Mouse (Mus musculus): ENCODE results near the gene Gltp. TPM values are rescaled to one million over a fixed set of nuclear protein-coding genes. Genes with fewer than 3 reads are reported as not detected.

Gltp gene
- total and polyA plus RNA-seq, 3 experiments: 23.8 to 90.4 (median 25.5) TPM

DNA sequence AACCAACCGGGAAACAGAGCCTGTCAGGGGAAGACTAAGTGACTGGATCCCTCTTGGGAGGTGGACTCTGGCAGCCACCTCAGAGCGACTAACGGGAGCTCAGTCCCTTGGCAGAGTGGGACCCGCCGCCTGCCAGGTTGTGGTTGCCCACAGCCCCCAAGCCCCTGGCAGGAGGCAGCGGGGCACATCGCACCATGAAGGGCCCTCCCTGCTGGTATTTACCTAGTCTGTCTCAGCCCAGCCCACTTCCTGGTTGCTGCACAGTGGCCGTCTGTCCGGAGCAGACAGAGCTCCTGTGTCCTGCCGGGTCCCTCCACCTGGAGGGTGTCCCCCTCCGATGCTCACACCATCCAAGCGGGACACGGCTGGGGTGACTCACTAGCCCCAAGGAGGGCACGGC lies 39.8 kb downstream of the Gltp start:
- Histone ChIP-seq H3K27me3 (replicated peaks) (no peaks in the 10 kb centered on the region), H3K27ac (ENCODE audit: insufficient read depth, low read depth) (no peak overlapping the region), H3K9me3 (replicated peaks; ENCODE audit: low read length) (no peaks in the 10 kb centered on the region), H3K9ac (ENCODE audit: insufficient read depth, low read depth) (no peak overlapping the region), H3K79me2 (replicated peaks; ENCODE audit: control insufficient read depth, extremely low read depth, insufficient read depth, poor library complexity, severe bottlenecking) (no peaks in the 10 kb centered on the region), H3K4me1 (ENCODE audit: control insufficient read depth in 1 of 2, insufficient read depth in 2 of 2) (peaks cover 5 to 41% of the 10 kb centered on the region in 2 experiments), H3K36me3 (replicated peaks in 1 of 2; ENCODE audit: control insufficient read depth in 1 of 2, insufficient read depth in 1 of 2, low read length in 1 of 2) (no peaks in the 10 kb centered on the region), H3K4me3 (replicated peaks in 1 of 3; ENCODE audit: low read depth in 2 of 3, low read length in 2 of 3, poor library complexity in 1 of 3) (peak overlapping the region in 1 of 3 experiments; percentile 22), H3K4me2 (ENCODE audit: insufficient read depth, low read depth, poor library complexity, severe bottlenecking) (0 out of 2 replicates have a peak overlapping the region, but pooled peaks have one; percentile 7)
- dilution Hi-C loops (cut with MboI; ENCODE audit: extremely low pct_ligation_motif_present, extremely low pct_unique_long_range_greater_than_20kb, low sequenced_read_pairs) (no loop called here), in situ Hi-C loops (cut with MboI; ENCODE audit: low pct_ligation_motif_present, low pct_unique_long_range_greater_than_20kb, low sequenced_read_pairs) (no loop called here)
- DNase-seq (ENCODE audit: extremely low read depth): no peak
- TF ChIP-seq MAFK (IDR thresholded peaks at IDR 0.05; ENCODE audit: insufficient replicate concordance, low read length) (no peak), ELF1 (IDR thresholded peaks at IDR 0.05; ENCODE audit: low read depth, low read length) (peak; percentile 76), CTCF (conservative IDR thresholded peaks at IDR 0.05 in 1 of 2, IDR thresholded peaks at IDR 0.05 in 1 of 2; ENCODE audit: low read depth in 2 of 2, low read length in 2 of 2) (no peak)

DNA sequence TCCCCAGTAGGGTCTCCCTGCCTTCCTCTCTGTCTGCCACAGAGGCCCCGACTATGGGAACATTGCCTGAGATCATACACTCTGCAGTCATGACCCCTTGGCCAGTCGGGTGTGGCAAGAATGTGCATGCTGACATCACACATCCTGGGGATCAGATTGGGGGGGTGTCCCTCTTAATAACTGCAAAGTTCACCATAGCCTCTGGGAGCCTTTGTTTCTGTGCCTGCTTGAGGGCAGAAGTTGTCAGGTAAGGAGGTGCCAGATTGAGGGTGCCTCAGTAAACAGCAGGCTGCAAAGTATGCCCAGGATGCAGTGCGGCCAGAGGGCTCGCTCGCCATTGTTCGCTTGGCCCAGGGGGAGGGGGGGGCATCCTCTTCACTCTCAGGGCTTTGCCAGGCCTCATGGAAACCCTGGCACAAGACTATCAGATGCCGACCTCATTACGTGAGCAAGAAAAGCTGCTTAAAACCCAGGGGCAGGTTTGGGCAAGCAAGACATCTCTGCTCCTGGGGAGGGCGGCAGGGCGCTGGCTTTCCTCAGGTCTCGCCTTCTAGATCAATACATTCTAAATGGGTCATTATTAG lies 42.0 kb downstream of the Gltp start:
- in situ Hi-C loops (cut with MboI; ENCODE audit: low pct_ligation_motif_present, low pct_unique_long_range_greater_than_20kb, low sequenced_read_pairs): no loop called here
- Histone ChIP-seq H3K4me3 (replicated peaks in 1 of 3; ENCODE audit: low read depth in 2 of 3, low read length in 2 of 3, poor library complexity in 1 of 3) (no peak overlapping the region), H3K27me3 (replicated peaks) (no peaks in the 10 kb centered on the region), H3K4me1 (ENCODE audit: control insufficient read depth in 1 of 2, insufficient read depth in 2 of 2) (peaks cover 5 to 36% of the 10 kb centered on the region in 2 experiments), H3K27ac (ENCODE audit: insufficient read depth, low read depth) (no peak overlapping the region), H3K9me3 (replicated peaks; ENCODE audit: low read length) (no peaks in the 10 kb centered on the region), H3K36me3 (replicated peaks in 1 of 2; ENCODE audit: control insufficient read depth in 1 of 2, insufficient read depth in 1 of 2, low read length in 1 of 2) (no peaks in the 10 kb centered on the region), H3K4me2 (ENCODE audit: insufficient read depth, low read depth, poor library complexity, severe bottlenecking) (no peak overlapping the region), H3K9ac (ENCODE audit: insufficient read depth, low read depth) (no peak overlapping the region), H3K79me2 (replicated peaks; ENCODE audit: control insufficient read depth, extremely low read depth, insufficient read depth, poor library complexity, severe bottlenecking) (no peaks in the 10 kb centered on the region)
- TF ChIP-seq CHD1 (IDR thresholded peaks at IDR 0.05; ENCODE audit: low read depth, low read length) (no peak), MAFK (IDR thresholded peaks at IDR 0.05; ENCODE audit: insufficient replicate concordance, low read length) (no peak), CTCF (conservative IDR thresholded peaks at IDR 0.05 in 1 of 2, IDR thresholded peaks at IDR 0.05 in 1 of 2; ENCODE audit: low read depth in 2 of 2, low read length in 2 of 2) (no peak), RAD21 (IDR thresholded peaks at IDR 0.05; ENCODE audit: low read depth, low read length) (no peak), TBP (conservative IDR thresholded peaks at IDR 0.05; ENCODE audit: low read depth, low read length) (no peak), USF2 (conservative IDR thresholded peaks at IDR 0.05; ENCODE audit: low read depth, low read length) (no peak), ZNF384 (IDR thresholded peaks at IDR 0.05; ENCODE audit: low read depth, low read length) (no peak), CHD2 (IDR thresholded peaks at IDR 0.05; ENCODE audit: low read length) (no peak)
- dilution Hi-C loops (cut with MboI; ENCODE audit: extremely low pct_ligation_motif_present, extremely low pct_unique_long_range_greater_than_20kb, low sequenced_read_pairs): no loop called here
- DNase-seq (ENCODE audit: extremely low read depth): no peak

GRCm38 (mm10) chr5:114647211-114647974 lies 43.4 kb downstream of the Gltp start:
- TF ChIP-seq ETS1 (conservative IDR thresholded peaks at IDR 0.05; ENCODE audit: low read depth, low read length) (no peak), CTCF (conservative IDR thresholded peaks at IDR 0.05 in 1 of 2, IDR thresholded peaks at IDR 0.05 in 1 of 2; ENCODE audit: low read depth in 2 of 2, low read length in 2 of 2) (no peak), KAT2A (IDR thresholded peaks at IDR 0.05; ENCODE audit: insufficient replicate concordance, low read length) (no peak), ZC3H11A (IDR thresholded peaks at IDR 0.05; ENCODE audit: low read depth, low read length) (no peak), CHD1 (IDR thresholded peaks at IDR 0.05; ENCODE audit: low read depth, low read length) (no peak), POLR2A (IDR thresholded peaks at IDR 0.05; ENCODE audit: low read depth, low read length) (no peak), BHLHE40 (IDR thresholded peaks at IDR 0.05; ENCODE audit: low read depth, low read length) (no peak), IRF4 (IDR thresholded peaks at IDR 0.05; ENCODE audit: low read depth, low read length) (no peak), TCF12 (IDR thresholded peaks at IDR 0.05; ENCODE audit: low read depth, low read length) (no peak), ZMIZ1 (IDR thresholded peaks at IDR 0.05; ENCODE audit: low read depth, low read length) (no peak)
- no peak for DNase-seq (ENCODE audit: extremely low read depth)
- dilution Hi-C loops (cut with MboI; ENCODE audit: extremely low pct_ligation_motif_present, extremely low pct_unique_long_range_greater_than_20kb, low sequenced_read_pairs): no loop called here
- Histone ChIP-seq H3K4me3 (replicated peaks in 1 of 3; ENCODE audit: low read depth in 2 of 3, low read length in 2 of 3, poor library complexity in 1 of 3) (no peak overlapping the region), H3K4me1 (ENCODE audit: control insufficient read depth in 1 of 2, insufficient read depth in 2 of 2) (peaks cover 5 to 32% of the 10 kb centered on the region in 2 experiments), H3K36me3 (replicated peaks in 1 of 2; ENCODE audit: control insufficient read depth in 1 of 2, insufficient read depth in 1 of 2, low read length in 1 of 2) (no peaks in the 10 kb centered on the region), H3K9me3 (replicated peaks; ENCODE audit: low read length) (no peaks in the 10 kb centered on the region), H3K9ac (ENCODE audit: insufficient read depth, low read depth) (no peak overlapping the region), H3K27me3 (replicated peaks) (no peaks in the 10 kb centered on the region), H3K4me2 (ENCODE audit: insufficient read depth, low read depth, poor library complexity, severe bottlenecking) (no peak overlapping the region), H3K27ac (ENCODE audit: insufficient read depth, low read depth) (no peak overlapping the region), H3K79me2 (replicated peaks; ENCODE audit: control insufficient read depth, extremely low read depth, insufficient read depth, poor library complexity, severe bottlenecking) (no peaks in the 10 kb centered on the region)
- in situ Hi-C loops (cut with MboI; ENCODE audit: low pct_ligation_motif_present, low pct_unique_long_range_greater_than_20kb, low sequenced_read_pairs): no loop called here

Measured in CH12.LX (cell line).